Comparison of ENCODE assay signal across 1 mouse cellular context in genomic region chr11:119205738-119206137, GRCm38 (mm10).
TF ChIP-seq lines count a peak whose summit lies in the region.

No protein-coding gene starts in this region.

TF ChIP-seq in MEL, 35 proteins besides CTCF, POLR2A, EP300 and RAD21:
- no peak for TF ChIP-seq ZNF384 (IDR thresholded peaks at IDR 0.05; ENCODE audit: low read depth, low read length)
- TF ChIP-seq SMC3 (IDR thresholded peaks at IDR 0.05; ENCODE audit: low read depth, low read length) = no peak
- TF ChIP-seq POLR2AphosphoS5 (IDR thresholded peaks at IDR 0.05; ENCODE audit: borderline replicate concordance, low read depth, low read length) = no peak
- no peak for TF ChIP-seq MXI1 (IDR thresholded peaks at IDR 0.05; ENCODE audit: low read depth, low read length)
- TF ChIP-seq MAFK (IDR thresholded peaks at IDR 0.05; ENCODE audit: borderline replicate concordance, low read depth, low read length) = no peak
- no peak for TF ChIP-seq NELFE (IDR thresholded peaks at IDR 0.05; ENCODE audit: low read depth, low read length)
